Mouse (Mus musculus) stomach, embryonic 14.5 days (tissue): ENCODE results near the gene Casq1. TPM values are rescaled to one million over a fixed set of nuclear protein-coding genes. Genes with fewer than 3 reads are reported as not detected.

ENCODE experiments used
- ATAC-seq: fragments of 200-750 bp; cut with Nextera tagmentation; 2 replicates; pipeline ENCODE4 v1.8.0; 2017; ENCODE audit warnings: low read depth, moderate TSS enrichment; ENCODE audit not compliant: insufficient number of reproducible peaks, insufficient read depth, low FRiP score
- H3K27ac ChIP-seq: fragments of 300-500 bp; sonication (generic); 2 replicates; pipeline ENCODE4 v1.5.1; 2014; ENCODE audit warnings: mild to moderate bottlenecking, low read length, moderate library complexity, mixed read lengths
- H3K27me3 ChIP-seq: fragments of 300-500 bp; sonication (generic); 2 replicates; pipeline ENCODE4 v1.6.1; 2014; ENCODE audit warnings: low read length, control low read depth, mixed read lengths; ENCODE audit not compliant: control insufficient read depth, insufficient read depth
- H3K36me3 ChIP-seq: fragments of 300-500 bp; sonication (generic); 2 replicates; pipeline ENCODE4 v1.6.1; 2014; ENCODE audit warnings: mild to moderate bottlenecking, control low read depth, low read length, moderate library complexity, mixed read lengths; ENCODE audit not compliant: control insufficient read depth, insufficient read depth
- H3K4me1 ChIP-seq: fragments of 300-500 bp; sonication (generic); 2 replicates; pipeline ENCODE4 v1.6.1; 2014; ENCODE audit warnings: low read length, control low read depth, mixed read lengths; ENCODE audit not compliant: control insufficient read depth, insufficient read depth
- H3K4me2 ChIP-seq: fragments of 300-500 bp; sonication (generic); replicated peaks from 2 replicates; pipeline ENCODE4 v1.6.1; 2014; ENCODE audit warnings: low read depth, low read length, control low read depth
- H3K4me3 ChIP-seq: fragments of 300-500 bp; sonication (generic); 2 replicates; pipeline ENCODE4 v1.5.1; 2014; ENCODE audit warnings: low read depth, low read length, control low read depth
- H3K9ac ChIP-seq: fragments of 300-500 bp; sonication (generic); replicated peaks from 2 replicates; pipeline ENCODE4 v1.6.1; 2014; ENCODE audit warnings: low read depth, mild to moderate bottlenecking, control low read depth, low read length, moderate library complexity, mixed read lengths
- H3K9me3 ChIP-seq: fragments of 300-500 bp; sonication (generic); 2 replicates; pipeline ENCODE4 v1.6.1; 2016; ENCODE audit warnings: low read depth, low read length, control low read depth; ENCODE audit not compliant: control insufficient read depth
- WGBS: fragments of 180-500 bp; shearing (Covaris S2); extraction: QIAGEN DNeasy Blood & Tissue Kit; methylation state at CpG from one replicate; pipeline ENCODE4 v1.1.7; 2014; 5-methylcytosine and 5-hydroxymethylcytosine counted together
- polyA plus RNA-seq: library from polyadenylated mRNA; unstranded; fragments of >200 nt; fragmentation: Nextera tagmentation; extraction: Ambion mirVana; gene quantifications from 2 replicates; pipeline ENCODE4 v1.2.1, GENCODE M21; 2014

The Casq1 gene
- polyA plus RNA-seq, 1 experiment from 2014 or later = 13.6 TPM

DNA sequence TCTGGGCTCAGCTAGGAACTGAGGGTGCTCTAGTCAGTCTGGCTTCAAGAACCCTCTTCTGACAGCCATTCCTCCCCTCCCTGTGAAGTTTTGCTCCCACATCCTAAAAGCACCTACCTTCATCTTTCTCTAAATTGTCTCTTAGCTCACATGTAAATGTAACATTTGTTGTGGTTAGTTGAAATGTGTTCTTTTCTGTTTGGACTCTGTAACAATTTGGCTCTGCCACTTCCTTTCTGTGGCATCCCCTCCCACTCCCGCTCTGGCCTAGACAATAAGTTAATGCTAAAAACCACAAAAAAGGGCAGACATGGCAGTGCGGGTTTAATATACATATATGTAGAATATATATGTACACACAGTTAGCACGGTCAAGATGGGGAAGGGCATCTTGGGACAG lies 22.5 kb downstream of the Casq1 start:
- no peak for ATAC-seq
- Histone ChIP-seq H3K36me3 (peaks cover 69% of the 10 kb centered on the region), H3K4me1 (peaks cover 13% of the 10 kb centered on the region), H3K4me2 (no peak overlapping the region), H3K9ac (no peak overlapping the region), H3K4me3 (no peak overlapping the region), H3K27me3 (no peaks in the 10 kb centered on the region), H3K9me3 (no peaks in the 10 kb centered on the region), H3K27ac (no peak overlapping the region)
- 87% methylated on average over 3 of the region's 3 CpGs for WGBS

DNA sequence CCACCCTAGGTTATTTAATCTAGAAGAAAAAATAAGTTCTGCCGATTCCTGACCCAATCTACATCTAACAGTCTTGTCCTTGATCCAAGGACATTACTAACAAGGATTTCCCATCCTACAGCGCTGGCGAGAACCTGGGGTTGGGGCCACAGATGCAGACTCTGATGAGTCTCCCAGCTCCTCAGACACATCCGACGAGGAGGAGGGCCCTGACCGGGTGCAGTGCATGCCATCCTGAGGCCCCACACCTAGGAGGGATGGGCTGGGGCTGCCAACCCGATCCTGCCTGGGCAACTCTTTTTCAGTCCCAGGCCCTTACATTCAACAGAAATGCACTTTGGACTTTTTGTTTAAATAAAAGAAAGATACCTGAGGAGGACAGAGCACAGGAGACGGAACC lies 25.2 kb downstream of the Casq1 start:
- Histone ChIP-seq H3K9ac (no peak overlapping the region), H3K4me3 (no peak overlapping the region), H3K36me3 (peaks cover 77% of the 10 kb centered on the region), H3K27me3 (no peaks in the 10 kb centered on the region), H3K9me3 (no peaks in the 10 kb centered on the region), H3K4me1 (no peaks in the 10 kb centered on the region), H3K27ac (no peak overlapping the region), H3K4me2 (no peak overlapping the region)
- no peak for ATAC-seq
- WGBS = 74% methylated on average over 8 of the region's 8 CpGs

DNA sequence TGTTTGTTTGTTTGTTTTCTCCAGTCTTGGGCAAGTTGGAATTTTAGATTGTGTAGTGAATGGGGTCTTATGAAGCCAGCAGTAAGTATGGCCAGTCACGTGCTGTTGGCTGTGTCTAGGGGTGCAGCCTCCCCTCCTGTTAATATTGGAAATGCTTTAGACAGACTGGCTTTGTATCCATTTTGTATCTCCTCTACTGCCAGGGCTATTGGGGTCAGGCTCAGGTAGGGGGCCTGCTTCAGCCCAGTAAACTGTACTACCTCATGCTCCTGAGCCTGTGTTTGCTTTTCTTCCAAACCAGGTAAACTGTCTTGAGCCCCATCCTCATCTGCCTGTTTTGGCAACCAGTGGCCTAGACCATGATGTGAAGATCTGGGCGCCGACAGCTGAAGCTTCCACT lies 27.5 kb downstream of the Casq1 start:
- Histone ChIP-seq H3K4me1 (no peaks in the 10 kb centered on the region), H3K27ac (no peak overlapping the region), H3K27me3 (no peaks in the 10 kb centered on the region), H3K9me3 (no peaks in the 10 kb centered on the region), H3K4me2 (no peak overlapping the region), H3K4me3 (no peak overlapping the region), H3K36me3 (peaks cover 82% of the 10 kb centered on the region), H3K9ac (no peak overlapping the region)
- no peak for ATAC-seq
- WGBS = 86% methylated on average over 3 of the region's 3 CpGs

DNA sequence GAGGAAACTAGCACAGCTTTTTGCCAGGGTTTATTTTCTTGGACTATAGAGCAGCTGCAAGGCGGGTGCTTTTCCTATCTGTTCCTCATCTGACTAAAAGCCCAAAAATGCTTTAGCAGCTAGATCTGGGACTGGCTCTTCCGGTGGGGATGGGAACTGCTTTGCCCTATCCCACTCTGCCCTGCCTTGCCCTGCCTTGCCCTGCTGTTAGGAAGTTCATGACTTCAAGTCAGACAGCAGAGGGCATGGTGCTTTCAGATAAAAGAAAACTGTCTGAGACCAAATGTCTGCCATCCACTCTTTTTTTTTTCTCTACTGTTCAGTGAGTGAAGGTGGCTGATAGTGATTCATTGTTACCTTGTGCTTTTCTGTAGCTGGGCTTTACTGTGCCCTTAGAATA lies 28.1 kb downstream of the Casq1 start:
- Histone ChIP-seq H3K4me2 (no peak overlapping the region), H3K27ac (no peak overlapping the region), H3K36me3 (peaks cover 83% of the 10 kb centered on the region), H3K9ac (no peak overlapping the region), H3K9me3 (no peaks in the 10 kb centered on the region), H3K4me1 (no peaks in the 10 kb centered on the region), H3K27me3 (no peaks in the 10 kb centered on the region), H3K4me3 (no peak overlapping the region)
- 87% methylated on average over 2 of the region's 2 CpGs for WGBS
- ATAC-seq = no peak

DNA sequence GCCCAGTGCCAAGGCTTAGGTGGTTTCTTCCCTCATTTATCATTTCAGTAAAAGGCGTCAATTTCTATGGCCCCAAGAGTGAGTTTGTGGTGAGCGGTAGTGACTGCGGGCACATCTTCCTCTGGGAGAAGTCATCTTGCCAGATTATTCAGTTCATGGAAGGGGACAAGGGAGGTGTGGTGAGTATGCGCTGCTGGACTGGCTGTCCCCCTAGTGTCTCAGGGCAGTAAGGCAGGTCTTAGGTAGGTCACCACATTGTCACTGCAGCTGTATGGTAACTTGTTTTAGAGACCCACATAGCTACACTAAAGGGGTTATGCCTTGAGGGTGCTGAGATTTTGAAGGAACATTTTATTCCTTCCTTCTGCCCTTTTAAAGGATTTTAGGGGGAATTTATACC lies 30.8 kb downstream of the Casq1 start:
- no peaks in the 10 kb centered on the region for H3K9me3 ChIP-seq
- no peak overlapping the region for H3K4me3 ChIP-seq
- H3K27ac ChIP-seq = no peak overlapping the region
- 69% methylated on average over 4 of the region's 4 CpGs for WGBS
- H3K4me2 ChIP-seq = no peak overlapping the region
- peaks cover 65% of the 10 kb centered on the region for H3K36me3 ChIP-seq
- no peaks in the 10 kb centered on the region for H3K4me1 ChIP-seq
- no peak for ATAC-seq
- no peaks in the 10 kb centered on the region for H3K27me3 ChIP-seq
- H3K9ac ChIP-seq = no peak overlapping the region

DNA sequence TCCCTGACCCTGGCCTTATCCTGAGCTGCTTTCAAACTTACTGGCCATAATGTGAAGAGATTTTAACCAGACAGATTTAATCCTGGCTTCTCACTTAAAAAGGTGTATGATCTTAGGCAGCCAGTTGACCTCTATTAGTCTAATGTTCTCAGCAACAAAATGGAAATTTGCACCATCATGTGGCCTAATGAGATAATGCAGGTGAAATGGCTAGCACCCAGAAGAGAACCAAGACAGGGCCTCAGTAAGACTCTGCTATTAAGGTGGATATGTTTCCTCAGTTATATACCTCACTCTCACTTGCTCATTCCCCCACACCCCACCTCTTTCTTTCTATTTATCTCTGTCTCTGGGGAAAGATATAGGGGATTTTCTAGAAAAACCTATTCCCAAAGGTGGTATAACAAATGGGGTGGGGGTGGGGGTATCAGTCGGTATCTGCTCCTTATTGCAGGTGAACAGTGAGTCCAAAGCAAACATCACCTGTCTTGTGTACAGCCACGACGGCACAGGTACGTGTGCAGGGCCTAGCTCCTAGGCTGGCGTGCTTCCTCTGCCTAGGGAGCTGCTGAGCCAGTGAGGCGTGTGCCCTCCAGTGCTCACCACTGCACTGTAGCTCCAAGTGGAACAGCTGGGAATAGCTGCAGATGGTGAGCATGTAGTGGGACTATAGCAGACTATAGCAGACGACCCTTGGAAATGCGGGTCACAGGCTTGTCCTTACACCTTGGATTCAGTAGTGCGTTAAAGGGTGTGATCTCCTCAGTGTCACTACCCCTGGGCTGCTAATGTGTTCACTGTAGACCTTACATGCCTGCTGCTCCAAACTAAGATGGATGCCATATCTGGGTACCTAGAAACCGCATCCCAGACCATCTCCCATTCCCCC lies 33.0 kb downstream of the Casq1 start:
- WGBS = 92% methylated on average over 10 of the region's 10 CpGs
- H3K36me3 ChIP-seq = peaks cover 56% of the 10 kb centered on the region
- no peak for ATAC-seq

DNA sequence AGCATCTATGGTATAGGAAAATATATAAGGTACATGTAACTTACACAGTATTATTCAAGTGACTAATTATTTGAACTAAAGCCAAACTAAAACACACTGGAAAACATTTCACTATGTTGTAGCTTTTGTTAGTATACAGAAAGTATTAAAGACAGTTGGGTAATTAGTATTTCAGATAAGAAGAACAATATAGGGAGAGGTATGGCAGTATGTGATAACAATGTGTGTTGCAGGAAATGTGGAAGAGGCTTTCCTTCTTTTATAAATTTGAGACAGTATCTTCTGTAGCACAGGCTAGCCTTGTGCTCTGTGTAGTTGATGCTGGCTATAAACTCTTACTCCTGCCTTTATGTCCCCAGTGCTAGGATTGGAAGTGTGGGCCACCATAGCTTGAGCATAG lies 35.8 kb downstream of the Casq1 start:
- Histone ChIP-seq H3K4me2 (no peak overlapping the region), H3K9me3 (no peaks in the 10 kb centered on the region), H3K27me3 (no peaks in the 10 kb centered on the region), H3K4me3 (no peak overlapping the region), H3K4me1 (no peaks in the 10 kb centered on the region), H3K27ac (no peak overlapping the region), H3K9ac (no peak overlapping the region), H3K36me3 (peaks cover 60% of the 10 kb centered on the region)
- ATAC-seq = no peak

More for the DNA sequence above, 33.0 kb downstream of the Casq1 start:
- no peak overlapping the region for H3K4me2 ChIP-seq
- H3K4me3 ChIP-seq = no peak overlapping the region
- H3K27ac ChIP-seq = no peak overlapping the region
- H3K4me1 ChIP-seq = no peaks in the 10 kb centered on the region
- H3K9ac ChIP-seq = no peak overlapping the region
- H3K9me3 ChIP-seq = no peaks in the 10 kb centered on the region
- no peaks in the 10 kb centered on the region for H3K27me3 ChIP-seq

DNA sequence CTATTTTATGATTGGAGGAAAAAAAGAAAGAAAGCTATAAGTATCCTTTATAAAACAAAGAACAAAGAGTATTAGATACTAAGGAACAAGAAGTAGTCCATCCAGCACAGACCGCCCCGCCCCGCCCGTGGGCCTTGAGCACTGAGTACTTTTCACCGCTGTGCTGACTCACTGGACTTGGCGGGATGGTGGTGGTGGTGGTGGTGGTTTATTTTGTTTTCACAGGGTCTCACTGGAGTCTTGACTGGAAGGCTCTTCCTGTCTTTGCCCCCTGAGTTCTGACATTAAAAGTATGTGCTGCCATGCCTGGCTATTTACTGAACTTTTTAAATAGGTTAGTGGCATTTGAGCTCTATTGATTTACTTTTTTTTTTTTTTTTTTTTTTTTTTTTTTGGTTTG lies 36.6 kb downstream of the Casq1 start:
- H3K27ac ChIP-seq = no peak overlapping the region
- no peak overlapping the region for H3K4me3 ChIP-seq
- no peak for ATAC-seq
- peaks cover 56% of the 10 kb centered on the region for H3K36me3 ChIP-seq
- 96% methylated on average over 6 of the region's 6 CpGs for WGBS
- H3K27me3 ChIP-seq = no peaks in the 10 kb centered on the region
- H3K4me2 ChIP-seq = no peak overlapping the region
- H3K9me3 ChIP-seq = no peaks in the 10 kb centered on the region
- no peak overlapping the region for H3K9ac ChIP-seq
- no peaks in the 10 kb centered on the region for H3K4me1 ChIP-seq

DNA sequence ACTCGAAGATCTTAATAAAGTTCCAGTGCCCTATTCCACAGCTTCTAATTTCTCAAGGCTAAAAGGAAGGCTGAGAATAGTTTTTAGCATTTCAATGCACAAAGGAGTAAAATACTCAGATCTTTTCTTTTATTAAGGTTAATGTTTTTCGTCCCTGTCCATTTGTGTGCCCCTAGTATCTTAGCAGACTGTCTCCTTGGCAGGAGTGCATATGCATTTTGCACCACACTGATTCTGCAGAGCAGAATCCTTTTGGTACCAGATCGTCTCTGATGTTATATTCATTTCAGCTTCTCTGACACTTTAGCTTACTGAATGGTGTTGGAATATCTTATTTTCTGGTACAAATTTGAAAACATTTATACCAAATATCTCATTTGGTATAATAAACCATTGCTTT lies 37.9 kb downstream of the Casq1 start:
- H3K36me3 ChIP-seq = peaks cover 53% of the 10 kb centered on the region
- H3K4me2 ChIP-seq = no peak overlapping the region
- no peaks in the 10 kb centered on the region for H3K9me3 ChIP-seq
- H3K4me3 ChIP-seq = no peak overlapping the region
- H3K4me1 ChIP-seq = no peaks in the 10 kb centered on the region
- H3K9ac ChIP-seq = no peak overlapping the region
- no peak for ATAC-seq
- no peaks in the 10 kb centered on the region for H3K27me3 ChIP-seq
- H3K27ac ChIP-seq = no peak overlapping the region
- 91% methylated on average over 3 of the region's 3 CpGs for WGBS
